ENCODE assay signal across 8 mouse cellular contexts in the genomic region with DNA sequence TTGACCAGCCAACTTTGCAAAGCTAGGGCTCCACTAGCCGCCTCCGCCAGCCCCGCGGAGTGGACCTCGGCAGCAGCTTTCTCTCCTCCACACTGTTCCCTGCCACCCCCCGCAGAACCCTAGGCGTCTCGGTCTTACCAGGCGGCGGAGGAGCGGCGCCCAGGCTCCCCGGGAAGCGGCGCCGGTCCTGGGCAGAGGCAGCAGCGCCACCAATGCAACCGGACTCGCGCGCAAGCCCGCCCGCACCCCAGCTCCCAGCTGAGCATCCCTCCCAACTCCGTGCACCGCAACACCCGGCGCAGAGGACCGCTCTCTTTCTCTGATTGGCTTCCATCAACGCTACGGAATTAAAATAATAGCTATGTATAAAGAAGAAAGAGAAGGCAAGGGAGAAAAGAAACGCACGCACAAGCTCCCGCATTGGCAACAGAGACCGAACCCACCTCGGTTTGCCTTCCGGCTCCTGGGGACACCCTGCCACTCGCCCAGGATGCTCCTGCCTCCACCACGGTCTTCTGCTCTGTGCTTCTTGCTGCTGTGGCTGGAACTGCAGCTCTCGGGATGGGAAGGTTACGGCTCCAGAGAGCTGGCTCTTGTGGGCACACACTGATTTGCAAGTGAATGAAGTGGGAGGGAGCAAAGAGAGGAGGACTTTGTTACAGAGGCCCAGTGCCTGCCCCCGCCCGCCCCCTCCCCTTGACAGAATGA. TPM values are rescaled to one million over a fixed set of nuclear protein-coding genes. Genes with fewer than 3 reads are reported as not detected.
DNase-seq lines count a peak whose midpoint lies in the region; ATAC-seq and TF ChIP-seq lines count a peak whose summit lies in the region.

TSS of gene Cdh6 (minus strand) at position 605 of the 708 bp plus-strand sequence.

- peak within 1 kb of the TSS; percentile 91 for H3K4me2 ChIP-seq in heart, embryonic 11.5 days
- peak within 1 kb of the TSS; percentile 77 for H3K4me2 ChIP-seq in limb, embryonic 11.5 days (ENCODE audit: low read depth, severe bottlenecking)
- H3K4me2 ChIP-seq in midbrain, postnatal 0 days (ENCODE audit: low read depth, low read length, poor library complexity, severe bottlenecking) = peak within 1 kb of the TSS; percentile 75

- H3K36me3 ChIP-seq in heart, embryonic 11.5 days (ENCODE audit: control insufficient read depth, insufficient read depth, low read length) = no peaks in the 10 kb centered on the region
- no peaks in the 10 kb centered on the region for H3K36me3 ChIP-seq in limb, embryonic 11.5 days (ENCODE audit: control insufficient read depth, insufficient read depth, low read length)
- H3K36me3 ChIP-seq in midbrain, postnatal 0 days (ENCODE audit: insufficient read depth, low read length) = no peaks in the 10 kb centered on the region

- H3K4me1 ChIP-seq in heart, embryonic 11.5 days (ENCODE audit: control insufficient read depth, insufficient read depth, low read length) = 0 out of 2 replicates have a peak, but pooled peaks cover 2% of the 10 kb centered on the region
- no peaks in the 10 kb centered on the region; the same call in 1 of the 2 replicates for H3K4me1 ChIP-seq in limb, embryonic 11.5 days (ENCODE audit: control insufficient read depth, insufficient read depth, low read length)
- no peaks in the 10 kb centered on the region; the same call in 1 of the 2 replicates for H3K4me1 ChIP-seq in midbrain, postnatal 0 days (ENCODE audit: insufficient read depth, low read length)

- no peak for DNase-seq in heart, adult 8-10 months (ENCODE audit: low spot score)
- DNase-seq in cerebellum, postnatal 14 days = peak; percentile 65 to 70
- DNase-seq in frontal cortex, postnatal 25 days (ENCODE audit: low spot score in 2 of 2) = peak; percentile 45 to 57
- peak; percentile 40 for DNase-seq in kidney, adult 9 months
- DNase-seq in limb, embryonic 11.5 days (ENCODE audit: low spot score) = peak; percentile 78
- peak; percentile 88 for DNase-seq in midbrain, postnatal 0 days (ENCODE audit: low spot score)
- DNase-seq in T-cell, adult 2 months (ENCODE audit: low spot score) = no peak

- peak; percentile 61 for TF ChIP-seq CTCF in midbrain, postnatal 0 days (IDR thresholded peaks at IDR 0.05)

- no peaks in the 10 kb centered on the region for H3K9me3 ChIP-seq in heart, embryonic 11.5 days (replicated peaks; ENCODE audit: control insufficient read depth, low read length)
- no peaks in the 10 kb centered on the region for H3K9me3 ChIP-seq in limb, embryonic 11.5 days (ENCODE audit: control insufficient read depth, low read length)
- H3K9me3 ChIP-seq in midbrain, postnatal 0 days (ENCODE audit: low read length) = no peaks in the 10 kb centered on the region

- H3K27me3 ChIP-seq in heart, embryonic 11.5 days (ENCODE audit: control insufficient read depth, insufficient read depth, low read length) = no peaks in the 10 kb centered on the region
- no peaks in the 10 kb centered on the region for H3K27me3 ChIP-seq in limb, embryonic 11.5 days (ENCODE audit: control insufficient read depth, insufficient read depth, low read length)
- no peaks in the 10 kb centered on the region for H3K27me3 ChIP-seq in midbrain, postnatal 0 days (ENCODE audit: insufficient read depth, low read length)

- peak within 1 kb of the TSS; percentile 63 for H3K4me3 ChIP-seq in heart, embryonic 11.5 days (ENCODE audit: low read depth, low read length)
- H3K4me3 ChIP-seq in limb, embryonic 11.5 days (ENCODE audit: low read depth, low read length) = peak within 1 kb of the TSS; percentile 45
- peak within 1 kb of the TSS; percentile 54 for H3K4me3 ChIP-seq in midbrain, postnatal 0 days (ENCODE audit: low read depth, low read length)

- peak within 1 kb of the TSS; percentile 41; the same call in 1 of the 2 replicates for H3K27ac ChIP-seq in heart, embryonic 11.5 days (ENCODE audit: low read depth, low read length)
- no peak within 1 kb of the TSS; the same call in 1 of the 2 replicates for H3K27ac ChIP-seq in limb, embryonic 11.5 days (replicated peaks; ENCODE audit: low read depth, low read length)
- peak within 1 kb of the TSS; percentile 77 for H3K27ac ChIP-seq in midbrain, postnatal 0 days (ENCODE audit: low read depth, low read length)

- peak; percentile 77 for ATAC-seq in heart, embryonic 11.5 days (replicated peaks; ENCODE audit: insufficient number of reproducible peaks, low FRiP score, low TSS enrichment)
- ATAC-seq in limb, embryonic 11.5 days (ENCODE audit: insufficient number of reproducible peaks, low FRiP score, low TSS enrichment, low read depth) = peak; percentile 74
- peak; percentile 91 for ATAC-seq in midbrain, postnatal 0 days (ENCODE audit: low FRiP score)

- H3K9ac ChIP-seq in heart, embryonic 11.5 days (ENCODE audit: low read depth, low read length) = peak within 1 kb of the TSS; percentile 65
- peak within 1 kb of the TSS; percentile 66 for H3K9ac ChIP-seq in limb, embryonic 11.5 days (ENCODE audit: low read length)
- H3K9ac ChIP-seq in midbrain, postnatal 0 days (replicated peaks; ENCODE audit: low read length, poor library complexity, severe bottlenecking) = peak within 1 kb of the TSS; percentile 74

- WGBS in heart, embryonic 11.5 days (ENCODE audit: insufficient replicate concordance) = under 1% methylated on average over 41 of the region's 42 CpGs
- WGBS in limb, embryonic 11.5 days = under 1% methylated on average over 42 of the region's 42 CpGs
- whole genome bisulfite sequencing in midbrain, postnatal 0 days = under 1% methylated on average over 42 of the region's 42 CpGs

RNA-seq across cellular contexts. Expression of gene Cdh6, which starts in this region (rescaled TPM):
- polyA plus RNA-seq in heart, embryonic 11.5 days (2014; fragmentation: Nextera tagmentation; extraction: Ambion mirVana) = 2.2 and 2.7 TPM in 2 replicates
- under 1 TPM; 0.26 to 0.31 (median 0.29) TPM for total RNA-seq in heart, adult 8-10 months (2022)
- polyA plus RNA-seq in limb, embryonic 11.5 days (2014; fragmentation: Nextera tagmentation; extraction: Ambion mirVana) = 4.9 and 5.1 TPM in 2 replicates
- 20.1 and 23.2 TPM in 2 replicates for total RNA-seq in midbrain, postnatal 0 days (2014; rRNA removed)
- 18.0 and 18.1 TPM in 2 replicates for polyA plus RNA-seq in midbrain, postnatal 0 days (2015; fragmentation: Nextera tagmentation; extraction: Ambion mirVana)

Comparison
In these comparisons a context has a peak if more than half of its experiments do, and no peak if none do; other contexts are left out.
1. RNA of gene Cdh6 (total RNA-seq): 20.1 to 23.2 TPM in midbrain, postnatal 0 days; 0.26 to 0.31 TPM in heart, adult 8-10 months; every median in the first group is over 10 times any median in the second.
2. DNase-seq: peak in cerebellum, postnatal 14 days (2 of 2), frontal cortex, postnatal 25 days (2 of 2), kidney, adult 9 months (single experiment), limb, embryonic 11.5 days (single experiment) and midbrain, postnatal 0 days (single experiment); none in heart, adult 8-10 months (single experiment) and T-cell, adult 2 months (single experiment).
3. Peak in every context shown above with its lines, with median percentiles within 50 percentile points of each other: ATAC-seq, H3K4me2 ChIP-seq, H3K4me3 ChIP-seq and H3K9ac ChIP-seq.